Mouse (Mus musculus) stomach, embryonic 16.5 days (tissue): Measurements from ENCODE around the gene Mier3. TPM values are rescaled to one million over a fixed set of nuclear protein-coding genes. Genes with fewer than 3 reads are reported as not detected.
"Not testable (repeated sequence)": the region's sequence is repeated elsewhere in the genome, so short reads cannot be mapped to it uniquely, and the experiment has no call there.

ENCODE experiments used
- ATAC-seq: fragments of 200-750 bp; cut with Nextera tagmentation; 2 replicates; pipeline ENCODE4 v1.8.0; 2017; ENCODE audit warnings: moderate number of reproducible peaks, moderate TSS enrichment; ENCODE audit not compliant: insufficient read depth, low FRiP score
- H3K27ac ChIP-seq: fragments of 300-500 bp; sonication (generic); 2 replicates; pipeline ENCODE4 v1.5.1; 2014; ENCODE audit warnings: low read length
- H3K27me3 ChIP-seq: fragments of 300-500 bp; sonication (generic); 2 replicates; pipeline ENCODE4 v1.6.1; 2014; ENCODE audit warnings: low read length, control low read depth, mixed read lengths; ENCODE audit not compliant: control insufficient read depth, insufficient read depth
- H3K36me3 ChIP-seq: fragments of 300-500 bp; sonication (generic); 2 replicates; pipeline ENCODE4 v1.6.1; 2014; ENCODE audit warnings: low read length; ENCODE audit not compliant: control insufficient read depth, insufficient read depth
- H3K4me1 ChIP-seq: fragments of 300-500 bp; sonication (generic); 2 replicates; pipeline ENCODE4 v1.6.1; 2014; ENCODE audit warnings: low read length, control low read depth, mixed read lengths; ENCODE audit not compliant: control insufficient read depth, insufficient read depth
- H3K4me2 ChIP-seq: fragments of 300-500 bp; sonication (generic); 2 replicates; pipeline ENCODE4 v1.6.1; 2014; ENCODE audit warnings: low read depth, low read length, mixed read lengths
- H3K4me3 ChIP-seq: fragments of 300-500 bp; sonication (generic); replicated peaks from 2 replicates; pipeline ENCODE4 v1.5.1; 2014; ENCODE audit warnings: mild to moderate bottlenecking, low read length
- H3K9ac ChIP-seq: fragments of 300-500 bp; sonication (generic); 2 replicates; pipeline ENCODE4 v1.6.1; 2014; ENCODE audit warnings: low read length
- H3K9me3 ChIP-seq: fragments of 300-500 bp; sonication (generic); replicated peaks from 2 replicates; pipeline ENCODE4 v1.6.1; 2016; ENCODE audit warnings: low read length, control low read depth; ENCODE audit not compliant: control insufficient read depth
- WGBS: fragments of 180-500 bp; shearing (Covaris S2); extraction: QIAGEN DNeasy Blood & Tissue Kit; methylation state at CpG from one replicate; pipeline ENCODE4 v1.1.7; 2014; 5-methylcytosine and 5-hydroxymethylcytosine counted together
- polyA plus RNA-seq: library from polyadenylated mRNA; unstranded; fragments of >200 nt; fragmentation: Nextera tagmentation; extraction: Ambion mirVana; gene quantifications from 2 replicates; pipeline ENCODE4 v1.2.1, GENCODE M21; 2015

Mier3 gene
- polyA plus RNA-seq, 1 experiment from 2014 or later, result 18.2 TPM

GRCm38 (mm10) chr13:111685751-111686462, 5.1 kb downstream of the Mier3 start:
- H3K9ac ChIP-seq, result peak overlapping the region; percentile 99
- ATAC-seq, result peak; percentile 95
- peaks cover 3% of the 10 kb centered on the region; the same call in 1 of the 2 replicates for H3K4me1 ChIP-seq
- peak overlapping the region; percentile 96 for H3K27ac ChIP-seq
- H3K27me3 ChIP-seq, result no peaks in the 10 kb centered on the region
- H3K4me3 ChIP-seq, result peak overlapping the region; percentile 91
- H3K9me3 ChIP-seq, result no peaks in the 10 kb centered on the region
- WGBS, result under 1% methylated on average over 67 of the region's 86 CpGs
- no peaks in the 10 kb centered on the region for H3K36me3 ChIP-seq
- H3K4me2 ChIP-seq, result peak overlapping the region; percentile 84

- H3K4me3 ChIP-seq, result peak overlapping the region; percentile 91
- peak overlapping the region; percentile 99 for H3K9ac ChIP-seq
- no peaks in the 10 kb centered on the region for H3K9me3 ChIP-seq
- WGBS, result under 1% methylated on average over 74 of the region's 101 CpGs
- ATAC-seq, result peak; percentile 54
- peaks cover 3% of the 10 kb centered on the region; the same call in 1 of the 2 replicates for H3K4me1 ChIP-seq
- H3K27ac ChIP-seq, result peak overlapping the region; percentile 96
- H3K27me3 ChIP-seq, result no peaks in the 10 kb centered on the region
- H3K4me2 ChIP-seq, result peak overlapping the region; percentile 68
- H3K36me3 ChIP-seq, result peaks cover 3% of the 10 kb centered on the region; the same call in 1 of the 2 replicates
These were observed 5.9 kb downstream of the Mier3 start for GRCm38 (mm10) chr13:111686522-111687284.

- Histone ChIP-seq H3K27me3 (no peaks in the 10 kb centered on the region), H3K4me1 (peaks cover 3% of the 10 kb centered on the region; the same call in 1 of the 2 replicates), H3K9ac (peak overlapping the region; percentile 99), H3K27ac (peak overlapping the region; percentile 96), H3K9me3 (no peaks in the 10 kb centered on the region), H3K4me2 (peak overlapping the region; percentile 68), H3K36me3 (peaks cover 8% of the 10 kb centered on the region; the same call in 1 of the 2 replicates), H3K4me3 (peak overlapping the region; percentile 91)
- WGBS, result 0% methylated on average over 34 of the region's 35 CpGs
- peak; percentile 75 for ATAC-seq
These were observed 6.6 kb downstream of the Mier3 start for GRCm38 (mm10) chr13:111687285-111687781.

GRCm38 (mm10) chr13:111703396-111703795, 22.6 kb downstream of the Mier3 start:
- Histone ChIP-seq H3K4me1 (no peaks in the 10 kb centered on the region), H3K27ac (no peak overlapping the region), H3K9ac (no peak overlapping the region), H3K27me3 (no peaks in the 10 kb centered on the region), H3K4me2 (no peak overlapping the region), H3K9me3 (no peaks in the 10 kb centered on the region), H3K4me3 (no peak overlapping the region), H3K36me3 (peaks cover 38% of the 10 kb centered on the region)
- ATAC-seq, result no peak
- WGBS, result 96% methylated on average over 10 of the region's 10 CpGs

- H3K4me2 ChIP-seq, H3K4me3 ChIP-seq, H3K4me1 ChIP-seq, H3K27me3 ChIP-seq, H3K9ac ChIP-seq, H3K9me3 ChIP-seq, ATAC-seq, H3K27ac ChIP-seq: not testable (repeated sequence)
- H3K36me3 ChIP-seq, result peaks cover 40% of the 10 kb centered on the region
- WGBS, result 90% methylated on average over 4 of the region's 4 CpGs
These were observed 23.2 kb downstream of the Mier3 start for GRCm38 (mm10) chr13:111703952-111704351.

GRCm38 (mm10) chr13:111710531-111710930, 29.8 kb downstream of the Mier3 start:
- Histone ChIP-seq H3K4me1 (no peaks in the 10 kb centered on the region), H3K36me3 (peaks cover 54% of the 10 kb centered on the region), H3K9ac (no peak overlapping the region), H3K27ac (no peak overlapping the region), H3K4me2 (no peak overlapping the region), H3K4me3 (no peak overlapping the region), H3K27me3 (no peaks in the 10 kb centered on the region), H3K9me3 (no peaks in the 10 kb centered on the region)
- no peak for ATAC-seq
- 82% methylated on average over 4 of the region's 4 CpGs for WGBS

GRCm38 (mm10) chr13:111719726-111720125, 38.9 kb downstream of the Mier3 start:
- H3K4me1 ChIP-seq, result peaks cover 6% of the 10 kb centered on the region
- no peak overlapping the region for H3K9ac ChIP-seq
- no peak overlapping the region for H3K4me3 ChIP-seq
- peaks cover 4% of the 10 kb centered on the region; the same call in 1 of the 2 replicates for H3K36me3 ChIP-seq
- ATAC-seq, result no peak
- H3K27me3 ChIP-seq, result no peaks in the 10 kb centered on the region
- no peaks in the 10 kb centered on the region for H3K9me3 ChIP-seq
- no peak overlapping the region for H3K4me2 ChIP-seq
- no peak overlapping the region for H3K27ac ChIP-seq
- WGBS, result 57% methylated on average over 9 of the region's 9 CpGs

GRCm38 (mm10) chr13:111724811-111725164, 44.0 kb downstream of the Mier3 start:
- Histone ChIP-seq H3K4me2 (peak overlapping the region; percentile 69), H3K9me3 (peaks cover 4% of the 10 kb centered on the region), H3K9ac (peak overlapping the region; percentile 77), H3K4me1 (peaks cover 6% of the 10 kb centered on the region), H3K27ac (peak overlapping the region; percentile 74), H3K4me3 (peak overlapping the region; percentile 71), H3K36me3 (no peaks in the 10 kb centered on the region), H3K27me3 (no peaks in the 10 kb centered on the region)
- ATAC-seq, result no peak
- WGBS, result under 1% methylated on average over 18 of the region's 18 CpGs
